Mouse (Mus musculus) small intestine, adult 2 months (tissue): ENCODE data around the gene Rem1.

Experiments used
- CTCF ChIP-seq: fragments of 200-500 bp; IDR thresholded peaks from 2 replicates; pipeline ENCODE4 v1.5.1; 2012; ENCODE audit warnings: low read depth, mild to moderate bottlenecking, control low read depth, inconsistent platforms, low read length, moderate library complexity, mixed read lengths; ENCODE audit not compliant: insufficient replicate concordance, insufficient read length; ENCODE audit errors: extremely low read depth
- POLR2A ChIP-seq: fragments of 200-500 bp; IDR thresholded peaks from 2 replicates; pipeline ENCODE4 v1.6.1; 2012; ENCODE audit warnings: low read depth, mild to moderate bottlenecking, control low read depth, inconsistent platforms, low read length, moderate library complexity

DNA sequence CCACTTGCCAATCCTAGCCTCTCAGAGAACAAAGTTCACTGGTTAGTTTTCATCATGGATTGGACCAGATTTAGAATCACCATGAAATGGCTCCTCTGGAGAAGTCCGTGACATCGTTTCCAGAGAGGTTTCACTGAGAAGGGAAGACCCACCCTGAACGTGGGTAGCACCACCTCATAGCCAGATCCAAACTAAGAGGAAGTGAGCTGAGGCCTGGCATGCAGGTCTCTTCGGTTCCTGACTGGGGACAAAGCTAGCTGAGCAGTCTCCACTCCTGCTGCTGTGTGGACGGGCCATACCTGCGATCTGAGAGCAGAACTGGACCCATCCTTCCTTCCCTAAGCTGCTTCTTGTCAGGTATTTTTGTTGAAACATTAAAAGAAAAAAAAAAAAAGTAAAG, 34.4 kb downstream of the Rem1 start:
- TF ChIP-seq CTCF (no peak), POLR2A (no peak)
